Comparison of ENCODE assay signal across 18 mouse cellular contexts in the genomic region with DNA sequence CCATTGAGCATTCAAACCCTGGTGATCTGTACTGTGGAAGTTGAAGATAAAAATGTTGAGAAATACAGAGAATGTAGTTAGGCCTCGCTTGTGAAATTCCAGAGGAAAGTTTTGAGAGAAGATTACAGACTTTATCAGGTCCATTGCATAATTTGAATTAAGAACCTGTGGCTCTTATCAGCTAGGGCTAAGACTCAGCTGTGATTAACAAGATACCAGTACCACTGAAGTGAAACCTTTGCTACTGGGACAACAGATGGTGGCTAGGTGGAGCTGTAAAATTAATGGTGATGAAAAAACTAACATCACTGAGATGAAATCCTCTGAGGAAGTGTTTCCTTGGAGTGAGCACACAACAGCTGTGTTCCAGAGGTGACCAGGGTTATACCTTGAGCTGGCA. TPM values are rescaled to one million over a fixed set of nuclear protein-coding genes. Genes with fewer than 3 reads are reported as not detected.
"Had no signal": no experiment of that assay in that cellular context is flagged by ENCODE, and none has a peak within 500 bp of the region (broad histone marks: within the 10 kb centered on the region; RNA-seq: fewer than 3 reads in every experiment).

No protein-coding gene starts in this region.

- H3K4me3 ChIP-seq: left cerebral cortex, adult 2 months; liver, embryonic 13.5 days; midbrain, embryonic 12.5 days; midbrain, embryonic 15.5 days; neural tube, embryonic 12.5 days had no signal

- DNase-seq: kidney, adult 2 months; kidney, postnatal 25 days; layer of hippocampus, postnatal 36 days; liver, embryonic 13.5 days; lung, adult 2 months; lung, postnatal 14 days; lung, postnatal 4 days; retina, postnatal 1 day; thymus, adult 2 months; thymus, postnatal 25 days had no signal

- ATAC-seq: midbrain, embryonic 15.5 days had no signal

- H3K4me2 ChIP-seq: liver, embryonic 13.5 days; midbrain, embryonic 12.5 days; midbrain, embryonic 15.5 days; neural tube, embryonic 12.5 days had no signal

- H3K9ac ChIP-seq: liver, embryonic 13.5 days; midbrain, embryonic 12.5 days; midbrain, embryonic 15.5 days; neural tube, embryonic 12.5 days had no signal

- H3K27me3 ChIP-seq: liver, embryonic 13.5 days; midbrain, embryonic 12.5 days; midbrain, embryonic 15.5 days; neural tube, embryonic 12.5 days had no signal

- H3K27ac ChIP-seq: kidney, postnatal 0 days; left cerebral cortex, adult 2 months; liver, embryonic 13.5 days; midbrain, embryonic 12.5 days; midbrain, embryonic 15.5 days; neural tube, embryonic 12.5 days; stomach, postnatal 0 days had no signal

- H3K9me3 ChIP-seq: liver, embryonic 13.5 days; midbrain, embryonic 12.5 days; midbrain, embryonic 15.5 days; neural tube, embryonic 12.5 days had no signal

- H3K4me1 ChIP-seq: liver, embryonic 13.5 days; midbrain, embryonic 12.5 days; midbrain, embryonic 15.5 days; neural tube, embryonic 12.5 days had no signal

RNA-seq across cellular contexts. Expression of a gene that starts 44.1 kb away (rescaled TPM):
- total RNA-seq: liver, adult 2 months; neutrophil, adult 5-6 weeks had no signal
- polyA plus RNA-seq: liver, adult 2 months had no signal
